Mouse (Mus musculus) embryonic facial prominence, embryonic 14.5 days (tissue): ENCODE data around the gene Kif6. TPM values are rescaled to one million over a fixed set of nuclear protein-coding genes. Genes with fewer than 3 reads are reported as not detected.

Experiments
- ATAC-seq: fragments of 200-750 bp; cut with Nextera tagmentation; 2 replicates; pipeline ENCODE4 v1.8.0; 2017; ENCODE audit warnings: low read depth, moderate number of reproducible peaks, moderate TSS enrichment
- DNase-seq: peaks from one replicate; pipeline ENCODE4 v3.0.0-alpha.2; 2015; ENCODE audit warnings: low spot score
- H3K27ac ChIP-seq: fragments of 300-500 bp; sonication (generic); replicated peaks from 2 replicates; pipeline ENCODE4 v1.5.1; 2014; ENCODE audit warnings: low read depth, mild to moderate bottlenecking, low read length, moderate library complexity
- H3K27me3 ChIP-seq: fragments of 300-500 bp; sonication (generic); replicated peaks from 2 replicates; pipeline ENCODE4 v1.6.1; 2014; ENCODE audit warnings: low read length; ENCODE audit not compliant: control insufficient read depth, insufficient read depth
- H3K36me3 ChIP-seq: fragments of 300-500 bp; sonication (generic); 2 replicates; pipeline ENCODE4 v1.6.1; 2014; ENCODE audit warnings: low read length, mixed read lengths; ENCODE audit not compliant: control insufficient read depth, insufficient read depth
- H3K4me1 ChIP-seq: fragments of 300-500 bp; sonication (generic); 2 replicates; pipeline ENCODE4 v1.6.1; 2014; ENCODE audit warnings: antibody characterized with exemption, low read length; ENCODE audit not compliant: control insufficient read depth, insufficient read depth
- H3K4me2 ChIP-seq: fragments of 300-500 bp; sonication (generic); 2 replicates; pipeline ENCODE4 v1.6.1; 2014; ENCODE audit warnings: low read depth, mild to moderate bottlenecking, low read length, moderate library complexity, mixed read lengths
- H3K4me3 ChIP-seq: fragments of 300-500 bp; sonication (generic); 2 replicates; pipeline ENCODE4 v1.5.1; 2014; ENCODE audit warnings: low read depth, mild to moderate bottlenecking, low read length
- H3K9ac ChIP-seq: fragments of 300-500 bp; sonication (generic); 2 replicates; pipeline ENCODE4 v1.6.1; 2014; ENCODE audit warnings: low read depth, mild to moderate bottlenecking, low read length, moderate library complexity, mixed read lengths
- H3K9me3 ChIP-seq: fragments of 300-500 bp; sonication (generic); 2 replicates; pipeline ENCODE4 v1.6.1; 2016; ENCODE audit warnings: low read length; ENCODE audit not compliant: control insufficient read depth
- WGBS: fragments of 180-500 bp; shearing (Covaris S2); extraction: QIAGEN DNeasy Blood & Tissue Kit; methylation state at CpG from one replicate; pipeline ENCODE4 v1.1.7; 2014; 5-methylcytosine and 5-hydroxymethylcytosine counted together
- polyA plus RNA-seq: library from polyadenylated mRNA; unstranded; fragments of >200 nt; fragmentation: Nextera tagmentation; extraction: Ambion mirVana; gene quantifications from 2 replicates; pipeline ENCODE4 v1.2.1, GENCODE M21; 2014

Gene Kif6
- polyA plus RNA-seq, 1 experiment from 2014 or later = 2.1 TPM

- ATAC-seq (peak; percentile 79), DNase-seq (no peak)
- peaks cover 8% of the 10 kb centered on the region for H3K4me1 ChIP-seq
- H3K4me2 ChIP-seq = peak overlapping the region; percentile 92
- peak overlapping the region; percentile 63 for H3K9ac ChIP-seq
- no peaks in the 10 kb centered on the region for H3K36me3 ChIP-seq
- under 1% methylated on average over 14 of the region's 26 CpGs for WGBS
- peak overlapping the region; percentile 61 for H3K4me3 ChIP-seq
- H3K9me3 ChIP-seq = no peaks in the 10 kb centered on the region
- H3K27me3 ChIP-seq = no peaks in the 10 kb centered on the region
- H3K27ac ChIP-seq = no peak overlapping the region
These were observed 310 bp downstream of the Kif6 start for GRCm38 (mm10) chr17:49615241-49615651.

- no peaks in the 10 kb centered on the region for H3K4me1 ChIP-seq
- no peaks in the 10 kb centered on the region for H3K36me3 ChIP-seq
- H3K9me3 ChIP-seq = no peaks in the 10 kb centered on the region
- 49% methylated on average over 9 of the region's 9 CpGs for WGBS
- no peak for DNase-seq
- H3K4me3 ChIP-seq = no peak overlapping the region
- no peaks in the 10 kb centered on the region for H3K27me3 ChIP-seq
- ATAC-seq = no peak
- no peak overlapping the region for H3K9ac ChIP-seq
- H3K4me2 ChIP-seq = no peak overlapping the region
- H3K27ac ChIP-seq = no peak overlapping the region
These were observed 9.6 kb downstream of the Kif6 start for GRCm38 (mm10) chr17:49624572-49624971.

- H3K27me3 ChIP-seq = no peaks in the 10 kb centered on the region
- DNase-seq (no peak), ATAC-seq (no peak)
- no peak overlapping the region for H3K4me2 ChIP-seq
- no peaks in the 10 kb centered on the region for H3K36me3 ChIP-seq
- 76% methylated on average over 13 of the region's 13 CpGs for WGBS
- no peak overlapping the region for H3K4me3 ChIP-seq
- no peak overlapping the region for H3K9ac ChIP-seq
- H3K9me3 ChIP-seq = no peaks in the 10 kb centered on the region
- H3K4me1 ChIP-seq = no peaks in the 10 kb centered on the region
- H3K27ac ChIP-seq = no peak overlapping the region
These were observed 12.3 kb downstream of the Kif6 start for GRCm38 (mm10) chr17:49627011-49627794.

- no peaks in the 10 kb centered on the region for H3K27me3 ChIP-seq
- H3K36me3 ChIP-seq = no peaks in the 10 kb centered on the region
- H3K27ac ChIP-seq = no peak overlapping the region
- H3K4me1 ChIP-seq = no peaks in the 10 kb centered on the region
- no peak overlapping the region for H3K4me3 ChIP-seq
- ATAC-seq = no peak
- no peak for DNase-seq
- no peak overlapping the region for H3K9ac ChIP-seq
- 91% methylated on average over 8 of the region's 8 CpGs for WGBS
- H3K4me2 ChIP-seq = no peak overlapping the region
- no peaks in the 10 kb centered on the region for H3K9me3 ChIP-seq
These were observed 13.9 kb downstream of the Kif6 start for GRCm38 (mm10) chr17:49628875-49629274.

GRCm38 (mm10) chr17:49633041-49633440 lies 18.1 kb downstream of the Kif6 start:
- no peak overlapping the region for H3K9ac ChIP-seq
- DNase-seq = no peak
- 31% methylated on average over 8 of the region's 8 CpGs for WGBS

GRCm38 (mm10) chr17:49641903-49642302 lies 27.0 kb downstream of the Kif6 start:
- 81% methylated on average over 6 of the region's 6 CpGs for WGBS
- DNase-seq (no peak), ATAC-seq (no peak)
- H3K4me2 ChIP-seq = no peak overlapping the region
- no peak overlapping the region for H3K9ac ChIP-seq
- no peak overlapping the region for H3K27ac ChIP-seq
- no peaks in the 10 kb centered on the region for H3K4me1 ChIP-seq
- no peaks in the 10 kb centered on the region for H3K27me3 ChIP-seq
- no peak overlapping the region for H3K4me3 ChIP-seq
- no peaks in the 10 kb centered on the region for H3K36me3 ChIP-seq
- 0 out of 2 replicates have a peak, but pooled peaks cover 6% of the 10 kb centered on the region for H3K9me3 ChIP-seq

More at GRCm38 (mm10) chr17:49633041-49633440, 18.1 kb downstream of the Kif6 start:
- no peaks in the 10 kb centered on the region for H3K4me1 ChIP-seq
- ATAC-seq = no peak
- H3K36me3 ChIP-seq = no peaks in the 10 kb centered on the region
- H3K4me3 ChIP-seq = no peak overlapping the region
- no peak overlapping the region for H3K27ac ChIP-seq
- no peaks in the 10 kb centered on the region for H3K9me3 ChIP-seq
- H3K27me3 ChIP-seq = no peaks in the 10 kb centered on the region
- H3K4me2 ChIP-seq = no peak overlapping the region

GRCm38 (mm10) chr17:49642336-49642735 lies 27.4 kb downstream of the Kif6 start:
- Histone ChIP-seq H3K4me1 (no peaks in the 10 kb centered on the region), H3K36me3 (no peaks in the 10 kb centered on the region), H3K4me2 (no peak overlapping the region), H3K4me3 (no peak overlapping the region), H3K9me3 (0 out of 2 replicates have a peak, but pooled peaks cover 6% of the 10 kb centered on the region), H3K27me3 (no peaks in the 10 kb centered on the region), H3K9ac (no peak overlapping the region), H3K27ac (no peak overlapping the region)
- no peak for ATAC-seq
- DNase-seq = no peak
- WGBS = 95% methylated on average over 8 of the region's 8 CpGs

- ATAC-seq = no peak
- Histone ChIP-seq H3K9ac (no peak overlapping the region), H3K36me3 (no peaks in the 10 kb centered on the region), H3K4me1 (no peaks in the 10 kb centered on the region), H3K9me3 (0 out of 2 replicates have a peak, but pooled peaks cover 6% of the 10 kb centered on the region), H3K27me3 (no peaks in the 10 kb centered on the region), H3K4me2 (no peak overlapping the region), H3K27ac (no peak overlapping the region), H3K4me3 (no peak overlapping the region)
- no peak for DNase-seq
- WGBS = 88% methylated on average over 11 of the region's 11 CpGs
These were observed 28.1 kb downstream of the Kif6 start for GRCm38 (mm10) chr17:49642889-49643490.
